Mouse (Mus musculus): ENCODE measurements at regions not wholly inside any gene's neighbourhood (a gene's known extent, or its start where the extent isn't known, plus 50 kb on each side); places are given as distances from the start of the nearest gene placed in this dataset.

- no peak for TF ChIP-seq POLR2AphosphoS2 (IDR thresholded peaks at IDR 0.05; ENCODE audit: insufficient read length, low read depth)
- no peak for TF ChIP-seq MYOD1 (IDR thresholded peaks at IDR 0.05; ENCODE audit: control insufficient read depth in 1 of 3, insufficient read length in 2 of 3, low read depth in 2 of 3)
- TF ChIP-seq POLR2A (IDR thresholded peaks at IDR 0.05; ENCODE audit: insufficient read length, low read depth), result no peak
- no peak for TF ChIP-seq MAX (IDR thresholded peaks at IDR 0.05; ENCODE audit: low read depth)
- no peak for TF ChIP-seq CEBPB (IDR thresholded peaks at IDR 0.05; ENCODE audit: insufficient read depth, poor library complexity, severe bottlenecking)
- TF ChIP-seq TCF12 (IDR thresholded peaks at IDR 0.05; ENCODE audit: insufficient read depth, poor library complexity, severe bottlenecking), result no peak
- TF ChIP-seq USF1 (IDR thresholded peaks at IDR 0.05; ENCODE audit: low read depth), result no peak
- TF ChIP-seq E2F4 (IDR thresholded peaks at IDR 0.05; ENCODE audit: insufficient read depth), result no peak
- no peak for TF ChIP-seq MYOG (IDR thresholded peaks at IDR 0.05; ENCODE audit: control insufficient read depth in 1 of 3, insufficient read depth in 1 of 3, insufficient read length in 2 of 3, low read depth in 2 of 3)
- TF ChIP-seq SRF (IDR thresholded peaks at IDR 0.05; ENCODE audit: control insufficient read depth, insufficient read length, low read depth), result no peak
- no peak for TF ChIP-seq REST (IDR thresholded peaks at IDR 0.05; ENCODE audit: insufficient read depth, insufficient read length)
- TF ChIP-seq TCF3 (IDR thresholded peaks at IDR 0.05; ENCODE audit: insufficient read length, low read depth), result no peak
Observed at GRCm38 (mm10) chr15:36339971-36340550, 667.5 kb downstream of the Zfp706 start.

Measured in myocyte (in vitro differentiated cells).